Mouse (Mus musculus) CD4-positive, CD25-positive, alpha-beta regulatory T cell, adult 9 weeks (primary cell): ENCODE measurements around the gene Zdhhc17. TPM values are rescaled to one million over a fixed set of nuclear protein-coding genes. Genes with fewer than 3 reads are reported as not detected.

Experiments used
- polyA plus RNA-seq: library from polyadenylated mRNA; unstranded; fragments of 100-300 nt; shearing (Covaris generic); gene quantifications from one replicate; pipeline ENCODE4 v1.2.1, GENCODE M21; 2017

Gene Zdhhc17
- 42.0 TPM for polyA plus RNA-seq

DNA sequence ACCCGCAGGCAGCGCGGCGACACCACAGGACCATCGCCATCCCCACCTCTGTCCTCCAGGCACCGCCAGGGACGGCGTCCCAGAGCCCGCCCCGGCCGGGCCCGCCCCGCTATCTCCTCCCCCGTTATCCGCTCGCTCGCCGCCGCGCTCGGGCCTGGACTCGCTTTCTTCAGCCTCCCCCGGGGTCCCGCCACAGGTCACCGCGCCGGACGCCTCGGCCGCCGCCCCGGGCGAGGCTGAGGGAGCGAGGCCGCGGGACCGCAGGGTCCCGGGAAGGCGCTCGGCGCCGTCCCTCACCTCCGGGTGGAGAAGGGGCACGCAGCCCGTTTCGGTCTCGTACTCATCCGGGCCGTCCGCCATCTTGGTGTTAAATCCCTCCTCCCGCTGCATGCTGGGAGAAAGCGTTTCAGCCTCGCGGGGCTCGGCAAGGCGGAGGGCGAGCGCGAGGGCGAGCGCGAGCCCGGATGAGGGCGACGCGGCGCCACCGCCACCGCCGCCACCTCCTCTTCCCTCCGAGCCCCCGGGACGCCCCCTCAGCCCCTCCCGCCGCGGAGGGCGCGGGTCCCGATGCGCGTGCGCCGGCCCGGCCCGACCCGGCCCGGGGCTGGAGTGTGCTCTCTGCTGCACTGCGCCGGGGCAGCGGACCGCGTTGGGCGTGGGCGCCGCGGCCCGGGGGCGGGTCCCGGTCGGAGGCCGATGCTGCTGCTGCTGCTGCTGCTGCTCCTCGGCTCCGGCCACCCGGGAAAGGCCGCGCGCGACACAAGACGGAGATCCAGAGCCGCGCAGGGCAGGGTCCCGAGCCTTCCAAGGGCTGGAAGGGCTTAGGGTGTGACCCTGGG is at the start of gene Zdhhc17:
Gene Zdhhc17, minus strand, starts transcription at position 500 of the 839 bp plus-strand sequence.

GRCm38 (mm10) chr10:110919531-110920343 is 90.2 kb downstream of the Zdhhc17 start, which contains the start of gene Csrp2:
TSS of gene Csrp2 (plus strand) at chr10:110919789.

Other genes with a start within 250 kb of the Zdhhc17 start
- gene Csrp2, start 90.4 kb downstream of the Zdhhc17 start, polyA plus RNA-seq: 4.9 TPM
- 12.5 TPM for gene Osbpl8, start 154.6 kb upstream of the Zdhhc17 start, polyA plus RNA-seq